Mouse (Mus musculus) cerebellum, postnatal 4 days (tissue): ENCODE results near the gene Spaca4.
A peak's percentile ranks its signal among the peaks of the same experiment; 100 is the strongest.

Experiments
- DNase-seq, 2 experiments: peaks; one replicate each; pipeline ENCODE4 v3.0.0; 2022; ENCODE audit warnings: low spot score in 2 of 2, mixed read lengths in 1 of 2

Gene Spaca4

GRCm38 (mm10) chr7:45700301-45701015 lies 25.2 kb downstream of the Spaca4 start:
- DNase-seq = peak in 1 of 2 experiments; percentile 59

GRCm38 (mm10) chr7:45699523-45700141 lies 26.0 kb downstream of the Spaca4 start, which contains the start of gene Car11:
Car11 (plus strand) TSS chr7:45699843.
- DNase-seq = no peak

DNA sequence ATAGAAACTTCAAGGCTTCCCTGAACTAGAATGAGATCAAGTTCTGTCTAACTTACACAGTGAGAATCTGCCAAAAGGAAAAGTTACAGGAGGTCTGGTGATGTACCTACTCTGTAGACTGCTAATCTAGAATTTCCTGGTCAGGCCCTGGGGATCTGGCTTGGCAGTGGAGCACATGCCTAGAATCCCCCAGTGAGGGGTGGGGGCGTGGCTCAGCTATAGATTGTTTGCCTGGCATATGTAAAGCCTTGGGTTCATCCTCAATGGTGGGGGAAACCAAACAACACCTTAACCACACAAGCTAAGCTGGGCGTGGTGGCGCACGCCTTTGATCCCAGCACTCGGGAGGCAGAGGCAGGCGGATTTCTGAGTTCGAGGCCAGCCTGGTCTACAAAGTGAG lies 27.7 kb downstream of the Spaca4 start:
- no peak for DNase-seq

DNA sequence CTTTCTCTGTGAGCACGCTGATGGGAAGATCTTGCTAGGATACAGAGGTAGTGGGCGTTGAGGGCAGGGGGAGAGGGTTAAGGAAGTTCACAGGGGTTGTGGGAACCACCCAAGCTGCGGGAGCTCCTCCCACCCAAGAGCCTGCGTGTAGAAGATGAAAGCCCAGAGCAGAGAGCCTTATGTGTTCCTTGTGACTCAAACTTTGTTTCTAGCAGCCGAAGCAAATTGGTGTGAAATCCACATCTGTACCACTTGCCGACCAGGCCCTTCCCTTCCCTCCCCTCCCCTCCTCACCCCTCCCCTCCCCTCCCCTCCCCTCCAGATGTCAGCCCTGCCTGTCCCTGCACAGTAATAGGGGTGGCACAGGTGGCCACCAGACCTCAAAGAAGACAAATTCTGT lies 30.5 kb downstream of the Spaca4 start:
- DNase-seq = no peak

- DNase-seq = no peak
Measured at GRCm38 (mm10) chr7:45693921-45694591, 31.6 kb downstream of the Spaca4 start, which contains the start of gene Sec1. Sec1 (minus strand) TSS chr7:45694402.

- DNase-seq = no peak
Measured at GRCm38 (mm10) chr7:45692364-45692763, 33.2 kb downstream of the Spaca4 start.

DNA sequence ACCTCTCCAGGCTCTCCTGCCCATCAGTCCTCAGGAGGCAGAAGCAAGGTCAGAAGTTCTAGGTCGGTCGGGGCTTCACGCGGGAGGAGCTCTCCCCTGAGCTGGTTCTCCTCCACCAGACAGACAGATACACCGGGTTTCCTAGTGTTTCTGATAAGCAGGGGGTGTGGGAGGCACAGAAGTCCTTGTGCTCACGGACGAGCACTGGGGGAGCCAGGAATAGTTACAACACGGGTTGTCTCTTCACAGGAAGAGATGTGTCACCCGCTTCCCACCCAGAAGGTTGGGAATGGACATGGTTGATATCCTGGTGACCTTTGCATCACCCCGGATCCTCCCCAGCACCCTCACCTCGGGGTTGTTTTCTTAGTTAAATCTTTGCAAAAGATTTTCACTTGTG lies 35.8 kb downstream of the Spaca4 start:
- DNase-seq = no peak

DNA sequence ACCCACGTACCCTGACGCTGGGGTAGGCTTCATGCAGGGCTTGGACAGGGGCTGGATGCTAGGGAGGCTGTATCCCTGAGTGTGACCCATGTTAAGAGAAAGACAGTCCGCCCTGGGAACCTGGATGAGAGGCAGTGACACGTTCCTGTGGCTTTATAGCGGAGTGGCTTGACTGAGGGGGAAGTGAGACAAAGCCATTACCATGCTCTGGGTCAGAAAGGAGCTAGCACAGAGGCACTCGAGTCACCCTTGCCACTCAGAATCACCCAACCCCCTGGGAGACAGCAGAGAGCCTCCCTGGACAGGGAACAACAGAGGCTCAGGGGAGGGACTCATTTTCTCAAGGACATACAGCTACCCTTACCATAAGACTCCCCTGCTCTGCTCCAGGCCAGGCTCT lies 36.5 kb downstream of the Spaca4 start:
- DNase-seq = no peak

DNA sequence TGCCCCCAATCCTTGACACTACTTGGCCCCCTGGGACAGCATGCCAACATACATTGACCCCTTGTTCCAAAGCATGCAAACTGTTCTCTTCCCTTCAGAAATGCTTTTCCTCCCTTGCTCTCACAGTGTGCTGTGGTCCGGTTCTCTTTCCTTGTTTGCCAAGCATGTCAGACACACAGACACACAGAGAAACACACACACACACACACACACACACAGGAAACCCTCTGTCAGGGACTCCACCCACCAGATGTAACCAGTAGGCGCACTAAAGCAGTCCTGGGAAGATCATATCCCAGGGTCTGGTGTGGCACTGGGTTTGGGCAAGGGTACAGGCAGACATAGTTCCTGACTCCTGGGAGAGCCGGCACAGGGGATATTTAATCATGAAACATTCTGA lies 38.8 kb downstream of the Spaca4 start:
- no peak for DNase-seq

DNA sequence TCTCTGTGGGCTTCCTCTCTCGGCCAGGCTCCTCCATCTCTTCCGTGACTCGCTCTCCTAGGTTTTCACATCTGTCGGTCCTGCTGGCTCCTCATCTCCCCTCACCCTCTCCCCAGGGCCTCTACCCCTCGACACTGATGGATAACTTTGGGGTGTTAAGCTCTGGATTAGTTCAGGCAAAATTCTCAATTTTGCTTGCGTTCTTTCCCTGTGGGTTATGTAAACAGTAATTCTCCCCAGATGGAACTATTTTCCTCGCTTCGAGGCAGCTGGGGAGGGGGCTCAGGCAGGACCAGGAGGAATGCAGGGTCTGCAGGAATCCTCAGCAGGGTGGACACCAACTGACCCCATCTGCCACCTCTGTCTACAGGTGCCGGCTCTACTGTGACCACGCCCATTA lies 39.8 kb downstream of the Spaca4 start:
- DNase-seq = no peak

DNA sequence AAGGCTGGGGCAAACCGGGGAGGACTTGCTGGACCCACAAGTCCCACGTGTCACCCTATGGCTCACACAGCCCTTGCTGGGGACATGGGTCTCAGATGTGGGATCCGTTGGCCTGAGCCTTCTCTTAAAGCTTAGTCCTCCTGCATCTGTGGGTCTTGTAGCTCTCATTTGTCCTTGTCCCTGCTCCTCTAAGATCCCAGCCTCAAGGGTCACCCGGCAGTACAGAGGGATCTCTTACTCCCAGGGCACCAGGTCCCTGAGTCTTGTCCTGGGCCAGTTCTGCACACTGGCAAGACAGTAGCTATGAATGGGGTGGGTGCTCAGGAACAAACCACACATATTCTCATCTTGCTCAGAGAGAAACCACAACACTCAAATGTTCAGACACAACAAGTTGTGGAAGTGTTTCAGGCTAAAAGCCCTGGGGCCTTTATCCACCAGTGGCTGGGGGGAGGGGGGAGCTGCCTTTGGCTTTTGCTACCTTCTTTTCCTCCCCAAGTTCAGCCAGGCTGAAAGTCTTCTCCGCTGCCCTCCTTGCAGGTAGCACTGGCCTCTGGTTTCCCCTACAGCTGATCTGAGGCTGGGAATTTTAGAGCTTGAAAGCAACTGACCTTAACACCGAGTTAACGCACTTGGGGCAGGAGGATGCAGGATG lies 42.1 kb downstream of the Spaca4 start, which contains the start of gene Ntn5:
TSS of gene Ntn5 (plus strand) at position 627 of the 655 bp plus-strand sequence.
- DNase-seq = no peak

GRCm38 (mm10) chr7:45682144-45683126 lies 43.2 kb downstream of the Spaca4 start:
- peak; percentile 86 to 94 for DNase-seq

- no peak for DNase-seq
Measured at GRCm38 (mm10) chr7:45681046-45681736, 44.4 kb downstream of the Spaca4 start.

DNA sequence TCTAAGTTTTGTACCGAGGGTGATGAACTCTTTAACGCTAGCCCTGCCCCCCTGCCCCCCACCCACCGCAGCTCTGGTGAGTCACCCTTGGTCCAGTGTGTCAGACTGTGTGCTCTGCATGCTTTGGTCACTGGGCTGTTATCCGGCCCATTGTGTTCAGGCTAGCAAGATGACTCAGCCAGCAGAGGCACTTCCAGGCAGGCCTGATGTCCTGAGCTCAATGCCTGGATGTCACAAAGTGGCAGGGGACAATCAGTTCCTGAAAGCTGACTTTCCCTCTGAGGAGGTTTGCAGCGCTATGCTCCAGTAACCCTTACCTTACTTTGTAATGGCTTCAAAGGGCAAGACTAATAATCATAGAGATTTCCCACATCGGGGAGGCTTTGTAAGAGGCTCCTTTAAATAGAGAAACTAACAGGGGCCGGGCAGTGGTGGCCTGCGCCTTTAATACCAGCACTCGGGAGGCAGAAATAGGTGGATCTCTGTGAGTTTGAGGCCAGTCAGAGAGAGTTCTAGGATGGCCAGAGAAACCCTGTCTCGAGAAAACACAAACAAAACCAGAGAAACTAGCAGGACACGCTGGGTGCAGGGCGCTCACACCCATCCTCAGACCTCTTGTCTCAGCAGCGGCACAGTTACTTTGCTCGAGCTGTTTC lies 45.5 kb downstream of the Spaca4 start:
- DNase-seq = no peak

DNA sequence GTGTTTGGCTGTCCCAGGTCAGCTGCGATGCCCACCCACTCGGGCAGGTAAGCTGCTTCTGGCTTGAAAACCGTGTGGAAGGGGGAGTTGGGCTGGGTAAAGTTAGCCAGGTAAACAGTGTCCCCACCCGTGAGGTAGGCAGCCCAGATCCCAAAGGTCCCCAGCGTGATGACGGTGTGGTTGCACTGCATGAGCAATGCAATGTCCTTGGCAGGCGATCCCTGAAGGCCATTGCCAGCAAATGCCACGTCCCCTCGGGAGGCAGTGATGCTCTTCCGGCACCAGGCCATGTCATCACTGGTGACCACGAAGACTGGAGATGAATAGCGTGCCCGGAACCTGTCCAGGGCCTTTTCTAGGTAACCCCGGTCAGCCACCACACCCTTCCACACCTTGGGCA lies 47.1 kb downstream of the Spaca4 start:
- DNase-seq = no peak

DNA sequence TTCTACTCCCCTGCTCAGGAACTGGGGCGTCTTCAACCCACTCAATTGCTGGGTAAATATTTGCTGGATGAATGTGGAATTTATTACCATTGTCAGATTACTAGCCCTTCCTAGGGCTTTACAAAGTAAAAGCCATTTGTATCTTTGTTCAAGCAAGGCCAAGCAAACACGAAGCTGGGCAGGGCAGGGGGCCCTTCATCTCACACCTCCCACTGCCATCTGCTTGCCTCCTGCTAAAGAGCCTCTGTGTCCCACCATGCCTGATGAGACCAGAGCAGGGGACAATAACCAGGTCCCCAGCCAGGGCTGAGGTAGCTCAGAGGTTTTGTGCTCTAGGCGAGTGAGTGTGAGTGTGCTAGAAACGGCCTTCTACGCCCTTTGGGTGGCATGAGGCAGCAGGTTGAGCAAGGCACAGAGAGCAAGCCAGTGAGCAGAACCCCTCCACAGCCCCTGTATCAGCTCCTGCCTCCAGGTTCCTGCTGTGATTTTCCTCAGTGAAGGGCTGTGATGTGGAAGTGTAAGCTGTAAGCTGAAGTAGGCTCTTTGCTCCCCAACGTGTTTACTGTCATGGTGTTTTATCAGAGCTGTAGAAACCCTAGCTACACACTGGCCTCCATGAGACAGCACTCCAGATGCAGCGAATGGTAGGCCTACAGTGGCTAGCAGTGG lies 47.9 kb downstream of the Spaca4 start:
- DNase-seq = no peak
